32 mouse cellular contexts compared by ENCODE assay signal in genomic region chr4:143071791-143072190, GRCm38 (mm10).
A peak's percentile ranks its signal among the peaks of the same experiment; 100 is the strongest.
DNase-seq lines count a peak whose midpoint lies in the region; ATAC-seq and TF ChIP-seq lines count a peak whose summit lies in the region.
"Had no signal": no experiment of that assay in that cellular context is flagged by ENCODE, and none has a peak within 500 bp of the region (broad histone marks: within the 10 kb centered on the region; RNA-seq: fewer than 3 reads in every experiment).

No protein-coding gene starts in this region.

- peaks cover 5% of the 10 kb centered on the region; the same call in 1 of the 2 replicates for H3K9me3 ChIP-seq in intestine, embryonic 14.5 days (ENCODE audit: control insufficient read depth, low read length)
- no peaks in the 10 kb centered on the region for H3K9me3 ChIP-seq in intestine, embryonic 16.5 days (ENCODE audit: control insufficient read depth, low read length)
- no peaks in the 10 kb centered on the region for H3K9me3 ChIP-seq in midbrain, postnatal 0 days (ENCODE audit: low read length)
- H3K9me3 ChIP-seq in midbrain, embryonic 13.5 days = no peaks in the 10 kb centered on the region
- no peaks in the 10 kb centered on the region for H3K9me3 ChIP-seq in embryonic facial prominence, embryonic 10.5 days
- no peaks in the 10 kb centered on the region for H3K9me3 ChIP-seq in embryonic facial prominence, embryonic 14.5 days (ENCODE audit: control insufficient read depth, low read length)
- H3K9me3 ChIP-seq: embryonic facial prominence, embryonic 15.5 days; forebrain, embryonic 13.5 days; limb, embryonic 13.5 days; liver, embryonic 13.5 days; midbrain, embryonic 10.5 days had no signal

- peaks cover 6% of the 10 kb centered on the region for H3K4me1 ChIP-seq in intestine, embryonic 14.5 days (replicated peaks; ENCODE audit: control insufficient read depth, insufficient read depth, low read length)
- H3K4me1 ChIP-seq in intestine, embryonic 16.5 days (ENCODE audit: control insufficient read depth, insufficient read depth, low read length) = peaks cover 4% of the 10 kb centered on the region; the same call in 1 of the 2 replicates
- no peaks in the 10 kb centered on the region for H3K4me1 ChIP-seq in midbrain, postnatal 0 days (ENCODE audit: insufficient read depth, low read length)
- peaks cover 7% of the 10 kb centered on the region for H3K4me1 ChIP-seq in midbrain, embryonic 13.5 days (replicated peaks)
- peaks cover 12% of the 10 kb centered on the region for H3K4me1 ChIP-seq in embryonic facial prominence, embryonic 10.5 days
- H3K4me1 ChIP-seq in embryonic facial prominence, embryonic 14.5 days (ENCODE audit: control insufficient read depth, insufficient read depth, low read length) = peaks cover 5% of the 10 kb centered on the region; the same call in 1 of the 2 replicates
- no peaks in the 10 kb centered on the region for H3K4me1 ChIP-seq in kidney, adult 2 months (ENCODE audit: control insufficient read depth, insufficient read depth, low read length)
- H3K4me1 ChIP-seq: liver, embryonic 13.5 days had no signal

- H3K9ac ChIP-seq in intestine, embryonic 14.5 days (ENCODE audit: low read length) = no peak overlapping the region
- no peak overlapping the region for H3K9ac ChIP-seq in intestine, embryonic 16.5 days (ENCODE audit: low read depth, low read length)
- no peak overlapping the region for H3K9ac ChIP-seq in midbrain, postnatal 0 days (replicated peaks; ENCODE audit: low read length, poor library complexity, severe bottlenecking)
- no peak overlapping the region for H3K9ac ChIP-seq in midbrain, embryonic 13.5 days (replicated peaks)
- H3K9ac ChIP-seq in embryonic facial prominence, embryonic 14.5 days (ENCODE audit: low read depth, low read length) = no peak overlapping the region
- H3K9ac ChIP-seq: embryonic facial prominence, embryonic 15.5 days; forebrain, embryonic 13.5 days; limb, embryonic 13.5 days; liver, embryonic 13.5 days had no signal

- no peak for TF ChIP-seq CTCF in midbrain, postnatal 0 days (IDR thresholded peaks at IDR 0.05)
- no peak for TF ChIP-seq CTCF in kidney, adult 2 months (conservative IDR thresholded peaks at IDR 0.05; ENCODE audit: insufficient read depth, insufficient read length, low read depth, low read length)

- no peak for TF ChIP-seq POLR2A in kidney, adult 2 months (IDR thresholded peaks at IDR 0.05; ENCODE audit: low read depth, low read length)

- no peaks in the 10 kb centered on the region for H3K27me3 ChIP-seq in intestine, embryonic 14.5 days (replicated peaks; ENCODE audit: control insufficient read depth, insufficient read depth, low read length)
- no peaks in the 10 kb centered on the region for H3K27me3 ChIP-seq in intestine, embryonic 16.5 days (replicated peaks; ENCODE audit: control insufficient read depth, insufficient read depth, low read length)
- H3K27me3 ChIP-seq in midbrain, postnatal 0 days (ENCODE audit: insufficient read depth, low read length) = no peaks in the 10 kb centered on the region; the same call in 1 of the 2 replicates
- H3K27me3 ChIP-seq in midbrain, embryonic 13.5 days = peaks cover 5% of the 10 kb centered on the region; the same call in 1 of the 2 replicates
- peaks cover 28% of the 10 kb centered on the region for H3K27me3 ChIP-seq in embryonic facial prominence, embryonic 10.5 days (replicated peaks; ENCODE audit: low read depth, poor library complexity, severe bottlenecking)
- H3K27me3 ChIP-seq in embryonic facial prominence, embryonic 14.5 days (replicated peaks; ENCODE audit: control insufficient read depth, insufficient read depth, low read length) = no peaks in the 10 kb centered on the region
- H3K27me3 ChIP-seq in kidney, adult 2 months (replicated peaks; ENCODE audit: control insufficient read depth, insufficient read depth, low read length) = no peaks in the 10 kb centered on the region
- H3K27me3 ChIP-seq: embryonic facial prominence, embryonic 15.5 days; forebrain, embryonic 13.5 days had no signal

- WGBS in intestine, embryonic 14.5 days = 34% methylated on average over 8 of the region's 8 CpGs
- WGBS in intestine, embryonic 16.5 days = 50% methylated on average over 8 of the region's 8 CpGs
- 43% methylated on average over 8 of the region's 8 CpGs for WGBS in midbrain, postnatal 0 days
- 54% methylated on average over 8 of the region's 8 CpGs for WGBS in midbrain, embryonic 13.5 days
- 61% methylated on average over 8 of the region's 8 CpGs for WGBS in embryonic facial prominence, embryonic 10.5 days
- WGBS in embryonic facial prominence, embryonic 14.5 days = 39% methylated on average over 8 of the region's 8 CpGs
- WGBS in kidney, adult 2 months = 57% methylated on average over 8 of the region's 8 CpGs

- no peak overlapping the region for H3K4me3 ChIP-seq in intestine, embryonic 14.5 days (ENCODE audit: low read depth, low read length)
- H3K4me3 ChIP-seq in intestine, embryonic 16.5 days (ENCODE audit: low read length) = no peak overlapping the region
- no peak overlapping the region for H3K4me3 ChIP-seq in midbrain, postnatal 0 days (ENCODE audit: low read depth, low read length)
- H3K4me3 ChIP-seq in midbrain, embryonic 13.5 days (replicated peaks) = no peak overlapping the region
- no peak overlapping the region for H3K4me3 ChIP-seq in embryonic facial prominence, embryonic 10.5 days
- no peak overlapping the region for H3K4me3 ChIP-seq in embryonic facial prominence, embryonic 14.5 days (ENCODE audit: low read depth, low read length)
- H3K4me3 ChIP-seq in kidney, adult 2 months (ENCODE audit: insufficient read depth, low read depth, low read length) = no peak overlapping the region
- H3K4me3 ChIP-seq: embryonic facial prominence, embryonic 15.5 days; forebrain, embryonic 13.5 days; gastrocnemius, adult 2 months; limb, embryonic 13.5 days; liver, embryonic 13.5 days; midbrain, embryonic 10.5 days had no signal

- no peak overlapping the region for H3K27ac ChIP-seq in intestine, embryonic 14.5 days (ENCODE audit: low read depth)
- no peak overlapping the region for H3K27ac ChIP-seq in intestine, embryonic 16.5 days (ENCODE audit: low read length)
- H3K27ac ChIP-seq in midbrain, postnatal 0 days (ENCODE audit: low read depth, low read length) = no peak overlapping the region
- H3K27ac ChIP-seq in midbrain, embryonic 13.5 days = no peak overlapping the region
- H3K27ac ChIP-seq in embryonic facial prominence, embryonic 10.5 days (replicated peaks) = no peak overlapping the region
- no peak overlapping the region for H3K27ac ChIP-seq in embryonic facial prominence, embryonic 14.5 days (replicated peaks; ENCODE audit: low read depth, low read length)
- no peak overlapping the region for H3K27ac ChIP-seq in kidney, adult 2 months (ENCODE audit: insufficient read depth, low read depth, low read length)
- H3K27ac ChIP-seq: embryonic facial prominence, embryonic 15.5 days; forebrain, embryonic 13.5 days; gastrocnemius, adult 2 months; limb, embryonic 13.5 days; liver, embryonic 13.5 days; midbrain, embryonic 10.5 days had no signal

- no peaks in the 10 kb centered on the region for H3K36me3 ChIP-seq in intestine, embryonic 14.5 days (ENCODE audit: control insufficient read depth, insufficient read depth, low read length)
- no peaks in the 10 kb centered on the region for H3K36me3 ChIP-seq in intestine, embryonic 16.5 days (ENCODE audit: control insufficient read depth, insufficient read depth, low read length)
- no peaks in the 10 kb centered on the region for H3K36me3 ChIP-seq in midbrain, postnatal 0 days (ENCODE audit: insufficient read depth, low read length)
- H3K36me3 ChIP-seq in midbrain, embryonic 13.5 days = no peaks in the 10 kb centered on the region
- H3K36me3 ChIP-seq in embryonic facial prominence, embryonic 10.5 days (replicated peaks) = no peaks in the 10 kb centered on the region
- H3K36me3 ChIP-seq in embryonic facial prominence, embryonic 14.5 days (ENCODE audit: control insufficient read depth, insufficient read depth, low read length) = no peaks in the 10 kb centered on the region
- H3K36me3 ChIP-seq in kidney, adult 2 months (ENCODE audit: control insufficient read depth, insufficient read depth, low read length) = no peaks in the 10 kb centered on the region
- H3K36me3 ChIP-seq: embryonic facial prominence, embryonic 15.5 days; limb, embryonic 13.5 days; liver, embryonic 13.5 days; midbrain, embryonic 10.5 days had no signal

- peak; percentile 54 for DNase-seq in intestine, embryonic 14.5 days (ENCODE audit: low spot score)
- DNase-seq in midbrain, postnatal 0 days (ENCODE audit: low spot score) = peak; percentile 26
- peak; percentile 16 for DNase-seq in embryonic facial prominence, embryonic 10.5 days (ENCODE audit: low spot score)
- DNase-seq in embryonic facial prominence, embryonic 14.5 days (ENCODE audit: low spot score) = peak; percentile 45
- no peak for DNase-seq in kidney, adult 2 months
- DNase-seq: adrenal gland, adult 2 months; adrenal gland, postnatal 36 days; B cell, adult 2 months; cerebellum, adult 11 months; cerebellum, adult 9-10 months; cerebellum, postnatal 36 days; gastrocnemius, adult 2 months; gastrocnemius, postnatal 36 days; heart, adult 18-20 months; heart, postnatal 4 days; kidney, postnatal 14 days; layer of hippocampus, adult 9-11 months; liver, embryonic 13.5 days; lung, adult 18-20 months; lung, postnatal 10 days; thymus, adult 2 months; thymus, postnatal 4 days had no signal

- ATAC-seq in intestine, embryonic 14.5 days (replicated peaks; ENCODE audit: low FRiP score, low TSS enrichment, low read depth) = no peak
- ATAC-seq in intestine, embryonic 16.5 days = no peak
- no peak for ATAC-seq in midbrain, postnatal 0 days (ENCODE audit: low FRiP score)
- no peak for ATAC-seq in midbrain, embryonic 13.5 days
- no peak for ATAC-seq in embryonic facial prominence, embryonic 14.5 days (ENCODE audit: low read depth)
- ATAC-seq: activated CD4-positive, CD25-positive, alpha-beta regulatory T cell, adult 4 months; forebrain, embryonic 13.5 days; hindbrain, embryonic 16.5 days; intestine, postnatal 0 days had no signal

- no peak overlapping the region for H3K4me2 ChIP-seq in intestine, embryonic 14.5 days (ENCODE audit: low read length)
- H3K4me2 ChIP-seq in intestine, embryonic 16.5 days (ENCODE audit: low read depth, low read length) = no peak overlapping the region
- no peak overlapping the region for H3K4me2 ChIP-seq in midbrain, postnatal 0 days (ENCODE audit: low read depth, low read length, poor library complexity, severe bottlenecking)
- H3K4me2 ChIP-seq in midbrain, embryonic 13.5 days (replicated peaks) = no peak overlapping the region
- no peak overlapping the region for H3K4me2 ChIP-seq in embryonic facial prominence, embryonic 14.5 days (ENCODE audit: low read depth, low read length)
- H3K4me2 ChIP-seq: embryonic facial prominence, embryonic 15.5 days; forebrain, embryonic 13.5 days; heart, embryonic 11.5 days; limb, embryonic 13.5 days; liver, embryonic 13.5 days had no signal
